Mouse (Mus musculus): Measurements from ENCODE around the gene Hspg2. TPM values are rescaled to one million over a fixed set of nuclear protein-coding genes. Genes with fewer than 3 reads are reported as not detected.

Gene Hspg2
- polyA plus RNA-seq, 1 experiment from 2014 or later, result 3.4 TPM

- Histone ChIP-seq H3K4me1 (ENCODE audit: control insufficient read depth, insufficient read depth, low read length) (peaks cover 7% of the 10 kb centered on the region), H3K36me3 (ENCODE audit: control insufficient read depth, insufficient read depth, low read length) (peaks cover 16% of the 10 kb centered on the region), H3K9me3 (replicated peaks; ENCODE audit: control insufficient read depth, low read length, poor library complexity, severe bottlenecking) (no peaks in the 10 kb centered on the region), H3K27ac (ENCODE audit: low read length) (no peak overlapping the region), H3K4me3 (ENCODE audit: low read depth, low read length) (no peak overlapping the region), H3K4me2 (ENCODE audit: low read length) (no peak overlapping the region), H3K9ac (ENCODE audit: low read depth, low read length) (no peak overlapping the region), H3K27me3 (ENCODE audit: control insufficient read depth, insufficient read depth, low read depth, low read length) (no peaks in the 10 kb centered on the region)
- ATAC-seq, result no peak
- WGBS, result 79% methylated on average over 11 of the region's 11 CpGs
Observed at GRCm38 (mm10) chr4:137603449-137604171, 135.0 kb downstream of the Hspg2 start.

GRCm38 (mm10) chr4:137607023-137607422 is 138.5 kb downstream of the Hspg2 start:
- Histone ChIP-seq H3K27me3 (ENCODE audit: control insufficient read depth, insufficient read depth, low read depth, low read length) (no peaks in the 10 kb centered on the region), H3K27ac (ENCODE audit: low read length) (no peak overlapping the region), H3K4me1 (ENCODE audit: control insufficient read depth, insufficient read depth, low read length) (no peaks in the 10 kb centered on the region), H3K9ac (ENCODE audit: low read depth, low read length) (no peak overlapping the region), H3K9me3 (replicated peaks; ENCODE audit: control insufficient read depth, low read length, poor library complexity, severe bottlenecking) (no peaks in the 10 kb centered on the region), H3K4me3 (ENCODE audit: low read depth, low read length) (no peak overlapping the region), H3K36me3 (ENCODE audit: control insufficient read depth, insufficient read depth, low read length) (peaks cover 35% of the 10 kb centered on the region), H3K4me2 (ENCODE audit: low read length) (no peak overlapping the region)
- no peak for ATAC-seq
- WGBS, result 98% methylated on average over 2 of the region's 2 CpGs

- WGBS, result 91% methylated on average over 7 of the region's 7 CpGs
- H3K9ac ChIP-seq (ENCODE audit: low read depth, low read length), result no peak overlapping the region
- ATAC-seq, result no peak
- H3K27ac ChIP-seq (ENCODE audit: low read length), result no peak overlapping the region
- H3K4me3 ChIP-seq (ENCODE audit: low read depth, low read length), result no peak overlapping the region
- H3K27me3 ChIP-seq (ENCODE audit: control insufficient read depth, insufficient read depth, low read depth, low read length), result no peaks in the 10 kb centered on the region
- no peaks in the 10 kb centered on the region for H3K4me1 ChIP-seq (ENCODE audit: control insufficient read depth, insufficient read depth, low read length)
- no peaks in the 10 kb centered on the region for H3K9me3 ChIP-seq (replicated peaks; ENCODE audit: control insufficient read depth, low read length, poor library complexity, severe bottlenecking)
- no peak overlapping the region for H3K4me2 ChIP-seq (ENCODE audit: low read length)
- H3K36me3 ChIP-seq (ENCODE audit: control insufficient read depth, insufficient read depth, low read length), result peaks cover 52% of the 10 kb centered on the region
Observed at GRCm38 (mm10) chr4:137609281-137609680, 140.7 kb downstream of the Hspg2 start.

- no peaks in the 10 kb centered on the region for H3K9me3 ChIP-seq (replicated peaks; ENCODE audit: control insufficient read depth, low read length, poor library complexity, severe bottlenecking)
- 93% methylated on average over 7 of the region's 7 CpGs for WGBS
- ATAC-seq, result no peak
- no peak overlapping the region for H3K4me2 ChIP-seq (ENCODE audit: low read length)
- peaks cover 54% of the 10 kb centered on the region for H3K36me3 ChIP-seq (ENCODE audit: control insufficient read depth, insufficient read depth, low read length)
- no peak overlapping the region for H3K9ac ChIP-seq (ENCODE audit: low read depth, low read length)
- H3K27me3 ChIP-seq (ENCODE audit: control insufficient read depth, insufficient read depth, low read depth, low read length), result no peaks in the 10 kb centered on the region
- no peak overlapping the region for H3K27ac ChIP-seq (ENCODE audit: low read length)
- H3K4me1 ChIP-seq (ENCODE audit: control insufficient read depth, insufficient read depth, low read length), result no peaks in the 10 kb centered on the region
- no peak overlapping the region for H3K4me3 ChIP-seq (ENCODE audit: low read depth, low read length)
Observed at GRCm38 (mm10) chr4:137609702-137610101, 141.1 kb downstream of the Hspg2 start.

- WGBS, result 82% methylated on average over 15 of the region's 15 CpGs
- Histone ChIP-seq H3K4me1 (ENCODE audit: control insufficient read depth, insufficient read depth, low read length) (no peaks in the 10 kb centered on the region), H3K27ac (ENCODE audit: low read length) (no peak overlapping the region), H3K4me3 (ENCODE audit: low read depth, low read length) (no peak overlapping the region), H3K4me2 (ENCODE audit: low read length) (no peak overlapping the region), H3K36me3 (ENCODE audit: control insufficient read depth, insufficient read depth, low read length) (peaks cover 57% of the 10 kb centered on the region), H3K9ac (ENCODE audit: low read depth, low read length) (no peak overlapping the region), H3K27me3 (ENCODE audit: control insufficient read depth, insufficient read depth, low read depth, low read length) (no peaks in the 10 kb centered on the region), H3K9me3 (replicated peaks; ENCODE audit: control insufficient read depth, low read length, poor library complexity, severe bottlenecking) (no peaks in the 10 kb centered on the region)
- no peak for ATAC-seq
Observed at GRCm38 (mm10) chr4:137610256-137610655, 141.7 kb downstream of the Hspg2 start.

Small RNAs within 50 kb of the gene (microRNA-seq; reads per million reads assigned to microRNA genes)
- not detected for gene Mir7018

Other genes starting within 250 kb of the Hspg2 start
- gene Wnt4, start 191.3 kb upstream of the Hspg2 start, polyA plus RNA-seq (2015; fragmentation: Nextera tagmentation; extraction: Ambion mirVana), result 1.6 and 2.7 TPM in 2 replicates
- gene Cdc42, start 111.0 kb upstream of the Hspg2 start, polyA plus RNA-seq (2015; fragmentation: Nextera tagmentation; extraction: Ambion mirVana), result 1,054 and 1,095 TPM in 2 replicates
- gene Cela3a, start 59.0 kb upstream of the Hspg2 start, polyA plus RNA-seq (2015; fragmentation: Nextera tagmentation; extraction: Ambion mirVana), result not detected in 2 replicates
- not detected in 2 replicates for gene Cela3b, start 38.2 kb upstream of the Hspg2 start, polyA plus RNA-seq (2015; fragmentation: Nextera tagmentation; extraction: Ambion mirVana)
- not detected in 2 replicates for gene 1700013G24Rik, start 15.5 kb upstream of the Hspg2 start, polyA plus RNA-seq (2015; fragmentation: Nextera tagmentation; extraction: Ambion mirVana)
- gene Ldlrad2, start 105.8 kb downstream of the Hspg2 start, polyA plus RNA-seq (2015; fragmentation: Nextera tagmentation; extraction: Ambion mirVana), result 0.97 TPM in 1 of 2 replicates, not detected in the other
- gene Usp48, start 125.0 kb downstream of the Hspg2 start, polyA plus RNA-seq (2015; fragmentation: Nextera tagmentation; extraction: Ambion mirVana), result 57.2 and 63.2 TPM in 2 replicates
- gene Rap1gap, start 196.0 kb downstream of the Hspg2 start, polyA plus RNA-seq (2015; fragmentation: Nextera tagmentation; extraction: Ambion mirVana), result 83.0 and 105 TPM in 2 replicates

Data from midbrain, embryonic 16.5 days (tissue).